Comparison of ENCODE assay signal across 8 mouse cellular contexts in the genomic region with DNA sequence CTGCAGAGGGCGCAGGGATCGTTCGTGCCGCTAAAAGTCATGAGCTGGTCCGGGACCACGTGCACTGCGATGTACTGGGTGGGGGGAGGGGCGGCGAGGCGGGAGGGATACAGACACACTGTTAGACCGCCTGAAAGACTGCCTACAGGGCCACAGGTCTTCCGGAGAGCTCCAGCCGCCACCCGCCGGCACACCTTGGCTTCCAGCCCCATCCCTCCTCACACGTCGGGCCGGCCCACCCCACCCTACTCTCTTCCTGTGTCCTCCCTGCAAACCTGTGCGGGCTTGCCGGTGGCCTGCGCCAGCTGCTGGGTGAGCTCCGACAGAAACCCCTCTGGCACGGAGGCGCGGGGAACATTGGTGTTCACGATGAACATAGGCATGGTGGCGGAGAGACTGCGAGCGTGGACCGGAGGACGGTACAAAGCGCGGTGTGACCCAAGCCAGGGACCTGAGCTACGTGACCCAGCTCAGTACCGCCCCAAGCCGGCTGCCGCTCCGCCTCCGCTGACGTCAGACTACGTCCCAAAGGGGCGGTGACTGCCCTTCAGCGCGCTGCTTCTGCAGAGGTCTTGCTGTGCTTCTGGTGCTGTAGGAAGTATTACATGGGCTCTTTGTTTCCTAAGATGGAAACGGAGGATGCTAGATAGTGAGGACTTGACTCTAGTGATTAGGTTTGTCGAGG. TPM values are rescaled to one million over a fixed set of nuclear protein-coding genes. Genes with fewer than 3 reads are reported as not detected.
DNase-seq lines count a peak whose midpoint lies in the region; ATAC-seq lines count a peak whose summit lies in the region.
"Not testable (repeated sequence)": the region's sequence is repeated elsewhere in the genome, so short reads cannot be mapped to it uniquely, and the experiment has no call there.

A gene (minus strand): TSS at position 455 of the 685 bp plus-strand sequence.

- H3K4me2 ChIP-seq in forebrain, embryonic 16.5 days (ENCODE audit: low read length): peak within 1 kb of the TSS; percentile 81
- peak within 1 kb of the TSS; percentile 64 for H3K4me2 ChIP-seq in lung, embryonic 15.5 days

- ATAC-seq in forebrain, embryonic 16.5 days: peak; percentile 97
- peak; percentile 97 for ATAC-seq in lung, embryonic 15.5 days (ENCODE audit: borderline replicate concordance, extremely low read depth, low FRiP score, low TSS enrichment)

- H3K9me3 ChIP-seq in ES-E14 (ENCODE audit: control insufficient read depth, insufficient read depth, low read depth, low read length); forebrain, embryonic 16.5 days (ENCODE audit: control insufficient read depth, low read length); lung, embryonic 15.5 days: not testable (repeated sequence)

- DNase-seq in ES-E14 (ENCODE audit: low read depth, low spot score): not testable (repeated sequence)
- DNase-seq in cerebellum, adult 11-12 months: peak; percentile 88
- DNase-seq in heart, postnatal 36 days: peak; percentile 86 to 89
- DNase-seq in layer of hippocampus, adult 8-10 months (ENCODE audit: low spot score in 2 of 2): peak; percentile 74 to 84
- DNase-seq in ovary, adult 18-20 months (ENCODE audit: low spot score): peak; percentile 81
- peak; percentile 93 for DNase-seq in thymus, postnatal 0 days (ENCODE audit: low spot score)

- intact Hi-C loops in heart, postnatal 36 days (cut with DNase I): loop anchor here (5.0 kb wide), 1 partner anchor 223 kb away; no protein-coding TSS in a partner anchor

- H3K4me3 ChIP-seq in ES-E14 (ENCODE audit: insufficient read depth in 1 of 2, low read depth in 1 of 2, low read length in 2 of 2, poor library complexity in 1 of 2, severe bottlenecking in 1 of 2): peak within 1 kb of the TSS; percentile 89 to 94
- H3K4me3 ChIP-seq in forebrain, embryonic 16.5 days (replicated peaks; ENCODE audit: low read length): peak within 1 kb of the TSS; percentile 85
- peak within 1 kb of the TSS; percentile 86 for H3K4me3 ChIP-seq in lung, embryonic 15.5 days

- H3K27ac ChIP-seq in ES-E14 (ENCODE audit: insufficient read depth, low read depth, low read length, poor library complexity, severe bottlenecking): peak within 1 kb of the TSS; percentile 98
- H3K27ac ChIP-seq in forebrain, embryonic 16.5 days (ENCODE audit: low read length): peak within 1 kb of the TSS; percentile 90
- H3K27ac ChIP-seq in lung, embryonic 15.5 days: peak within 1 kb of the TSS; percentile 97

- peaks cover 4 to 24% of the 10 kb centered on the region in 2 experiments; a peak in 3 of 4 replicates for H3K4me1 ChIP-seq in ES-E14 (ENCODE audit: control insufficient read depth in 2 of 2, insufficient read depth in 2 of 2, low read length in 2 of 2, poor library complexity in 1 of 2)
- H3K4me1 ChIP-seq in forebrain, embryonic 16.5 days (replicated peaks; ENCODE audit: control insufficient read depth, insufficient read depth, low read length): peaks cover 23% of the 10 kb centered on the region
- H3K4me1 ChIP-seq in lung, embryonic 15.5 days: peaks cover 24% of the 10 kb centered on the region

- H3K36me3 ChIP-seq in ES-E14 (ENCODE audit: control insufficient read depth, insufficient read depth, low read length, poor library complexity, severe bottlenecking): peaks cover 30% of the 10 kb centered on the region
- H3K36me3 ChIP-seq in forebrain, embryonic 16.5 days (ENCODE audit: control insufficient read depth, insufficient read depth): not testable (repeated sequence)
- peaks cover 10% of the 10 kb centered on the region; the same call in 1 of the 2 replicates for H3K36me3 ChIP-seq in lung, embryonic 15.5 days

- H3K9ac ChIP-seq in ES-E14 (ENCODE audit: insufficient read depth, low read depth, low read length, poor library complexity, severe bottlenecking): peak within 1 kb of the TSS; percentile 97
- H3K9ac ChIP-seq in forebrain, embryonic 16.5 days (replicated peaks; ENCODE audit: low read depth, low read length): peak within 1 kb of the TSS; percentile 92
- H3K9ac ChIP-seq in lung, embryonic 15.5 days: peak within 1 kb of the TSS; percentile 90

- WGBS in forebrain, embryonic 16.5 days: 0% methylated on average over 37 of the region's 46 CpGs
- WGBS in lung, embryonic 15.5 days: 0% methylated on average over 39 of the region's 46 CpGs

- not testable (repeated sequence) for H3K27me3 ChIP-seq in forebrain, embryonic 16.5 days (replicated peaks; ENCODE audit: control insufficient read depth, insufficient read depth, low read length); lung, embryonic 15.5 days

- in situ Hi-C loops in ES-E14 (cut with MboI; ENCODE audit: low sequenced_read_pairs in 2 of 2, unreplicated experiment in 2 of 2): loop anchor here in 1 of 2 experiments (5.0 kb wide), 1 partner anchor 103 kb away; no protein-coding TSS in a partner anchor

RNA-seq across cellular contexts. Expression of the gene that starts here (rescaled TPM):
- 1,434 and 2,185 TPM in 2 replicates for total RNA-seq in ES-E14 (2012; rRNA removed)
- 1,679 and 1,753 TPM in 2 replicates for polyA plus RNA-seq in forebrain, embryonic 16.5 days (2015; fragmentation: Nextera tagmentation; extraction: Ambion mirVana)
- 100 to 1,000 TPM; 196 to 202 TPM for total RNA-seq in heart, postnatal 36 days (2021)
- total RNA-seq in layer of hippocampus, adult 8-10 months (2022): 100 to 1,000 TPM; 442 to 478 (median 462) TPM
- 1,625 and 1,841 TPM in 2 replicates for polyA plus RNA-seq in lung, embryonic 15.5 days (2015; fragmentation: Nextera tagmentation; extraction: Ambion mirVana)
- 1,368 and 1,597 TPM in 2 replicates for polyA plus RNA-seq in thymus, postnatal 0 days (2015; fragmentation: Nextera tagmentation; extraction: Ambion mirVana)
